Comparison of ENCODE assay signal across 20 mouse cellular contexts in the genomic region with DNA sequence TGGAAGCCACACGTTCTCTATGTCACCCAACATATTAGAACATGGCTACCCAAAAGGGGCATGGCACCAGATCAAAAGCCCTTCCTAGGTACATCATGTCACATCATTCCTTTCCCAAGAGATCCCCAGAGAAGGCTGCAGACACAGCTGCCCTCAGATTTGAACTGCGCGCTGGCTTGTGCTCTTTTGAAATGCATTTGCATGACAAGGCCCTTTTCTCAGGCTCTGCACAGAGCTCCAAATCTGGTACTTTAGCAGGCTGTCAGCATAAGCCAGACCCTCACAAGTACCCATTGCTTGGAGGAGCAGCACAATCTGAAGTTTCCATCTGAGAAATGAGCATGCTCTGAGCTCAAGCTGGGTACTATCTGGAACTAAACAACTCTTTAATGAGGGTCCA.
DNase-seq lines count a peak whose midpoint lies in the region; ATAC-seq lines count a peak whose summit lies in the region.
"Had no signal": no experiment of that assay in that cellular context is flagged by ENCODE, and none has a peak within 500 bp of the region (broad histone marks: within the 10 kb centered on the region; RNA-seq: fewer than 3 reads in every experiment).

No protein-coding gene starts in this region.

- no peak overlapping the region for H3K4me2 ChIP-seq in forebrain, embryonic 11.5 days (ENCODE audit: low read depth, low read length, severe bottlenecking)
- H3K4me2 ChIP-seq in forebrain, embryonic 12.5 days = no peak overlapping the region
- H3K4me2 ChIP-seq in midbrain, embryonic 12.5 days (replicated peaks) = no peak overlapping the region
- no peak overlapping the region for H3K4me2 ChIP-seq in midbrain, embryonic 15.5 days
- H3K4me2 ChIP-seq: forebrain, embryonic 15.5 days; hindbrain, embryonic 13.5 days; intestine, embryonic 15.5 days had no signal

- no peaks in the 10 kb centered on the region for H3K27me3 ChIP-seq in forebrain, embryonic 11.5 days (ENCODE audit: control insufficient read depth, insufficient read depth, low read length)
- H3K27me3 ChIP-seq in forebrain, embryonic 12.5 days = no peaks in the 10 kb centered on the region
- H3K27me3 ChIP-seq in midbrain, embryonic 12.5 days = no peaks in the 10 kb centered on the region
- H3K27me3 ChIP-seq in midbrain, embryonic 15.5 days (replicated peaks) = no peaks in the 10 kb centered on the region
- H3K27me3 ChIP-seq in embryonic facial prominence, embryonic 10.5 days (replicated peaks; ENCODE audit: low read depth, poor library complexity, severe bottlenecking) = no peaks in the 10 kb centered on the region
- H3K27me3 ChIP-seq: CH12.LX; forebrain, embryonic 15.5 days; hindbrain, embryonic 13.5 days; intestine, embryonic 15.5 days had no signal

- no peak overlapping the region for H3K4me3 ChIP-seq in forebrain, embryonic 11.5 days (ENCODE audit: low read depth, low read length)
- no peak overlapping the region for H3K4me3 ChIP-seq in forebrain, embryonic 12.5 days (replicated peaks)
- H3K4me3 ChIP-seq in midbrain, embryonic 12.5 days = no peak overlapping the region
- H3K4me3 ChIP-seq in midbrain, embryonic 15.5 days = no peak overlapping the region
- H3K4me3 ChIP-seq in embryonic facial prominence, embryonic 10.5 days = no peak overlapping the region
- H3K4me3 ChIP-seq: forebrain, embryonic 15.5 days; heart, embryonic 10.5 days; hindbrain, embryonic 13.5 days; intestine, embryonic 15.5 days had no signal

- DNase-seq in forebrain, embryonic 11.5 days (ENCODE audit: low spot score) = no peak
- DNase-seq in ES-CJ7 (ENCODE audit: low read depth, low spot score) = peak; percentile 17
- DNase-seq in ZHBTc4 (ENCODE audit: low read depth, low spot score) = peak; percentile 53
- no peak for DNase-seq in embryonic facial prominence, embryonic 10.5 days (ENCODE audit: low spot score)
- DNase-seq: adrenal gland, postnatal 10 days; cerebellum, adult 11-12 months; cerebellum, adult 9-11 months; cerebellum, postnatal 36 days; gastrocnemius, postnatal 10 days; heart, adult 18-20 months; heart, postnatal 10 days; heart, postnatal 4 days had no signal

- H3K27ac ChIP-seq in forebrain, embryonic 11.5 days (ENCODE audit: low read depth, low read length) = no peak overlapping the region
- no peak overlapping the region for H3K27ac ChIP-seq in forebrain, embryonic 12.5 days
- H3K27ac ChIP-seq in midbrain, embryonic 12.5 days (replicated peaks) = no peak overlapping the region
- no peak overlapping the region for H3K27ac ChIP-seq in midbrain, embryonic 15.5 days
- H3K27ac ChIP-seq in embryonic facial prominence, embryonic 10.5 days (replicated peaks) = no peak overlapping the region
- H3K27ac ChIP-seq: forebrain, embryonic 15.5 days; heart, embryonic 10.5 days; hindbrain, embryonic 13.5 days; intestine, embryonic 15.5 days had no signal

- no peaks in the 10 kb centered on the region for H3K9me3 ChIP-seq in forebrain, embryonic 11.5 days (ENCODE audit: control insufficient read depth, low read length)
- H3K9me3 ChIP-seq in forebrain, embryonic 12.5 days = no peaks in the 10 kb centered on the region
- H3K9me3 ChIP-seq in midbrain, embryonic 12.5 days = no peaks in the 10 kb centered on the region
- H3K9me3 ChIP-seq in midbrain, embryonic 15.5 days = no peaks in the 10 kb centered on the region
- H3K9me3 ChIP-seq in embryonic facial prominence, embryonic 10.5 days = no peaks in the 10 kb centered on the region
- H3K9me3 ChIP-seq: forebrain, embryonic 15.5 days; heart, embryonic 10.5 days; hindbrain, embryonic 13.5 days; intestine, embryonic 15.5 days had no signal

- H3K9ac ChIP-seq in forebrain, embryonic 11.5 days (ENCODE audit: low read length) = no peak overlapping the region
- no peak overlapping the region for H3K9ac ChIP-seq in forebrain, embryonic 12.5 days
- H3K9ac ChIP-seq in midbrain, embryonic 12.5 days (replicated peaks) = no peak overlapping the region
- H3K9ac ChIP-seq in midbrain, embryonic 15.5 days = no peak overlapping the region
- H3K9ac ChIP-seq: forebrain, embryonic 15.5 days; hindbrain, embryonic 13.5 days; intestine, embryonic 15.5 days had no signal

- WGBS in forebrain, embryonic 11.5 days = 62% methylated on average over 3 of the region's 3 CpGs
- 53% methylated on average over 3 of the region's 3 CpGs for WGBS in forebrain, embryonic 12.5 days
- 47% methylated on average over 3 of the region's 3 CpGs for WGBS in midbrain, embryonic 12.5 days
- WGBS in midbrain, embryonic 15.5 days = 31% methylated on average over 3 of the region's 3 CpGs
- 92% methylated on average over 3 of the region's 3 CpGs for WGBS in embryonic facial prominence, embryonic 10.5 days

- H3K4me1 ChIP-seq in forebrain, embryonic 11.5 days (replicated peaks; ENCODE audit: control insufficient read depth, insufficient read depth, low read length) = no peaks in the 10 kb centered on the region
- peaks cover 5% of the 10 kb centered on the region for H3K4me1 ChIP-seq in forebrain, embryonic 12.5 days
- peaks cover 4% of the 10 kb centered on the region for H3K4me1 ChIP-seq in midbrain, embryonic 12.5 days
- peaks cover 10% of the 10 kb centered on the region; the same call in 1 of the 2 replicates for H3K4me1 ChIP-seq in midbrain, embryonic 15.5 days
- H3K4me1 ChIP-seq in embryonic facial prominence, embryonic 10.5 days = no peaks in the 10 kb centered on the region
- H3K4me1 ChIP-seq: heart, embryonic 10.5 days; hindbrain, embryonic 13.5 days; intestine, embryonic 15.5 days had no signal

- no peaks in the 10 kb centered on the region for H3K36me3 ChIP-seq in forebrain, embryonic 11.5 days (ENCODE audit: control insufficient read depth, insufficient read depth, low read length)
- H3K36me3 ChIP-seq in forebrain, embryonic 12.5 days (replicated peaks) = no peaks in the 10 kb centered on the region
- H3K36me3 ChIP-seq in midbrain, embryonic 12.5 days = no peaks in the 10 kb centered on the region
- H3K36me3 ChIP-seq in midbrain, embryonic 15.5 days (replicated peaks) = 0 out of 2 replicates have a peak, but pooled peaks cover 2% of the 10 kb centered on the region
- H3K36me3 ChIP-seq in embryonic facial prominence, embryonic 10.5 days (replicated peaks) = no peaks in the 10 kb centered on the region; the same call in 1 of the 2 replicates
- H3K36me3 ChIP-seq: forebrain, embryonic 15.5 days; heart, embryonic 10.5 days; intestine, embryonic 15.5 days had no signal

- peak; percentile 50; the same call in 1 of the 2 replicates for ATAC-seq in forebrain, embryonic 11.5 days (replicated peaks; ENCODE audit: low FRiP score)
- no peak for ATAC-seq in forebrain, embryonic 12.5 days (ENCODE audit: low FRiP score)
- ATAC-seq in midbrain, embryonic 12.5 days (ENCODE audit: low FRiP score, low read depth) = 0 out of 2 replicates have a peak, but pooled peaks have one; percentile 54
- ATAC-seq in midbrain, embryonic 15.5 days (replicated peaks) = no peak
- ATAC-seq: forebrain, embryonic 15.5 days; intestine, embryonic 15.5 days had no signal

Comparison
In these comparisons a context has a peak if more than half of its experiments do, and no peak if none do; other contexts are left out.
1. ATAC-seq: peak in forebrain, embryonic 11.5 days (single experiment) and midbrain, embryonic 12.5 days (single experiment); none in forebrain, embryonic 12.5 days (single experiment) and midbrain, embryonic 15.5 days (single experiment).
2. DNase-seq: peak in ES-CJ7 (single experiment) and ZHBTc4 (single experiment); none in forebrain, embryonic 11.5 days (single experiment) and embryonic facial prominence, embryonic 10.5 days (single experiment).